Mouse (Mus musculus): ENCODE measurements around the gene Pcdh15.

- TF ChIP-seq POU5F1 (IDR thresholded peaks at IDR 0.05; ENCODE audit: borderline replicate concordance, low read length) = no peak
- no peak for TF ChIP-seq CTCF (conservative IDR thresholded peaks at IDR 0.05; ENCODE audit: low read length)
- TF ChIP-seq NANOG (IDR thresholded peaks at IDR 0.05; ENCODE audit: borderline replicate concordance, low read length) = no peak
Measured at GRCm38 (mm10) chr10:73098966-73099845, at the start of gene Pcdh15.
